Mouse (Mus musculus) T-helper 2 cell (primary cell): ENCODE data around the gene Rbm20.

Experiments
- in situ Hi-C: fragments of 300-600 bp; cut with MboI, MseI; formaldehyde crosslinking; loops from one replicate; pipeline ENCODE4 v1.15.1; 2025; ENCODE audit warnings: high pct_unique_total_duplicates

Gene Rbm20

GRCm38 (mm10) chr19:53754421-53754830, 77.3 kb downstream of the Rbm20 start:
- in situ Hi-C loops, result loop anchor here (25.0 kb wide), 1 partner anchor 1283 kb away; no protein-coding TSS in a partner anchor

DNA sequence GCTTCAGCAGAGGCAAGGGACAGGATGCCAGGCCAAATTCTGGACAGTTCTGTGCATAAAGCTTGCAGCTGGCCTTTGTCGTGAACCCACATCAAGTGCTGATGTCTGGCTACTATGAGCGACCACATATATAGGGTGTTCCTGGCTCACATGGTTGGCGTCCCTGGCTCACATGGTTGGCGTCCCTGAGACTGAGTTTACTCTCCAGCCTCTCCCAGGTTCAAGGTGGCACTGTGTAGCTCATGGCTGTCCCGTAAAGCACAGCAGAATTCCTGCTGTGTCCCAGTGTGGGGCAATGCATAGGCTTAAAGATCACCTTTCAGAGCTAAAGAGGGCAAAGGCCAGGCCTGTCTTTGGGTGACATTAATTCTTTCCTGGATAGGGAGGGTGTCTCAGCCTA, 78.2 kb downstream of the Rbm20 start:
- in situ Hi-C loops, result loop anchor here (25.0 kb wide), 1 partner anchor 1282 kb away; no protein-coding TSS in a partner anchor

GRCm38 (mm10) chr19:53757432-53758109, 80.5 kb downstream of the Rbm20 start:
- in situ Hi-C loops, result loop anchor here (25.0 kb wide), 1 partner anchor 1280 kb away; no protein-coding TSS in a partner anchor

DNA sequence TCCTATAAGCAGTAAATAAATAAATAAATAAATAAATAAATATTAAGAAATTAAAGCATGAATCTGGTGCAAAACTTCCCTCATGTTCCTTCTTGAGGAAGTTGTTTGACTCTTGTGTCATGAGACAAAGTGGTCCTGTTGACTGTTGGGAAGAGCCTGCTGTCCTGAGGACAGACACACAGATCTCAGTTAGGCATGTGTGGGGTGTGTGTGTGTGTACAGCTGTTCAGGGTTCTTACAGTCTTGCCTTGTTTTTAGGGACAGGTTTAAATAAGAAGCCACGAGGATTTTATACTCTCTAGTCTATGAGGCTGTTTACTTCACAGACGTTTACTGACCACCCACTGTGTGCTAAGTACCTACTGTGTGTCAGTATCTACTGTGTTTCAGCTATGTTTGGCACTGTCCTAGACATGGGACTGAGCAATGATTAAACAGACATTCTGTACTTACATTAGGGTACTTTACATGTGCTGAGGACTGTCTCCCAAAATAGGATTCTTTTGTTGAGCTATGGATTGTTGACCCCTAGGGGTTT, 81.8 kb downstream of the Rbm20 start:
- in situ Hi-C loops, result loop anchor here (25.0 kb wide), 1 partner anchor 1278 kb away; no protein-coding TSS in a partner anchor

- in situ Hi-C loops, result loop anchor here (5.0 to 25.0 kb wide), 2 partner anchors 167 to 1277 kb away; no protein-coding TSS in a partner anchor
Observed at GRCm38 (mm10) chr19:53760125-53761101, 83.3 kb downstream of the Rbm20 start.

GRCm38 (mm10) chr19:53762749-53763438, 85.8 kb downstream of the Rbm20 start:
- in situ Hi-C loops, result loop anchor here (5.0 to 25.0 kb wide), 2 partner anchors 164 to 1274 kb away; no protein-coding TSS in a partner anchor

GRCm38 (mm10) chr19:53764688-53765478, 87.8 kb downstream of the Rbm20 start:
- in situ Hi-C loops, result loop anchor here (5.0 to 25.0 kb wide), 2 partner anchors 162 to 1272 kb away; no protein-coding TSS in a partner anchor

DNA sequence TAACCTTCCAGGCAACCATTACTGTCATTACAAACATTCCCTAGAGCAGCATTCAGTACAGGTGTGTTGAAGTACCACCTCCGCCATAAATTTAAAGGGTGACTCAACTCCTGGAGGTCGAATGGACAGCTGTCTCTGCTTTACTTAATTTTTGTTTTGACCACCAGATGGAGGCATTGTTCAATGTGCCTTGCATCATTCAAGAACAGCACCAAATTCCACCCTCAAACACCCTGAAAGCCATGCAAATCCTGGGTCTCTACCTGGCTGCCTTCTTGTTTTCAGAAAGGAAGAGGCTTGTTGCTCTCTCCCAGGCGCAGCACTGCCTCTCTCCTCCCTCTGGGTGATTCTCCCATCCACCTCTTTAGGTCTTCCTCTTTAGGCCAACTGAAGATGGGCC, 91.4 kb downstream of the Rbm20 start:
- in situ Hi-C loops, result loop anchor here (25.0 kb wide), 1 partner anchor 1269 kb away; no protein-coding TSS in a partner anchor

- in situ Hi-C loops, result loop anchor here (25.0 kb wide), 1 partner anchor 1263 kb away; no protein-coding TSS in a partner anchor
Observed at GRCm38 (mm10) chr19:53773937-53774640, 97.0 kb downstream of the Rbm20 start.

DNA sequence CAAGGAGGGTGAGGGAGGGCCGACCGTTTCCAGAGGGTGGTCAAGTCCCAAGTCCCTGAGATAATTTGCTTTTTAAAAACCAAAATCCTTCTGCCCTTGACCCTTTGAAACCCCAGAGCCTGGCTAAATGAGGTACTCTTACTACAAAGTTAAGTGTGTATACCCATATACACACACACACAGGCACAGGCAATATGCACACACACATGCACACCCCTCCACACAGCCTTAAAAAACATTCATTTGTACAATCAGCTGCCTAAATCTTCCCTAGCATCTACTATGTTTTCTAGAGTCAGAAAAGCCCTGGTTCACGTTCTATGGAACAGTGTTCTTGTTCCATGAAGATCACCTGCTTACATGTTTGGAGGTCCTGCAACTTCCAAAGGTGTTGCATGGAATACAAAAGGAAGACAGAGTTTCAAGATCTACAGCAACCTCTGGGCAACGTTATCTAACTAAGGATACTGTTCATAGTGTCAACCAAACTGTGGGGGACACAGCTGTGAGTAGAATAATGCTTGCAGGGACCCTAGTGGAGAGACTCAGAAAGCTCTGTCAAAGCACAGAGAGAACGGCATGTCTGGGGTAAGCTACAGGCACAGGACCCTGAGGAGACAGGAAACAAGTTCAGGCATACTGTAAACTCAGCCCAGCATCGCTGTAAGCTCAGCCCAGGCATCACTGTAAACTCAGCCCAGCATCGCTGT, 97.7 kb downstream of the Rbm20 start:
- in situ Hi-C loops, result loop anchor here (25.0 kb wide), 1 partner anchor 1263 kb away; no protein-coding TSS in a partner anchor

DNA sequence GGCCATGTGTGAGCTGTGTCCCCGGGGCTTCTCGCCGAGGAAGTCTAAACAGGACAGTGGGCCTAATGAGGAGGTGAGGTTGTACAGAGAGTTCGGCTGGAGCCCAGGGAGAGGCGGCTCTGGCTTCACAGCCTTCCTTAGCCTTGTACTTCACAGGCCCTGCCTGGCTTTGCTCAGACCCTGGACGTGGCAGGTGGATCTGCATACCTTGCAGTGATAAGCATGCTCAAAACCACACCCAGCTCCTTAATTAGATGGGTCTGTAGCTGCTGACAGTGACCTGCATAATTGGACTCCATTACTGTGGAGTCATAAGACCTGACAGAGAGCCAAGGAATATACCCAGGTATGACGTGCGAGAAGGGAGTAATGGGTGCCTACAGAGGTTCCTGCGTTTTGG, 102.3 kb downstream of the Rbm20 start:
- in situ Hi-C loops, result no loop called here

DNA sequence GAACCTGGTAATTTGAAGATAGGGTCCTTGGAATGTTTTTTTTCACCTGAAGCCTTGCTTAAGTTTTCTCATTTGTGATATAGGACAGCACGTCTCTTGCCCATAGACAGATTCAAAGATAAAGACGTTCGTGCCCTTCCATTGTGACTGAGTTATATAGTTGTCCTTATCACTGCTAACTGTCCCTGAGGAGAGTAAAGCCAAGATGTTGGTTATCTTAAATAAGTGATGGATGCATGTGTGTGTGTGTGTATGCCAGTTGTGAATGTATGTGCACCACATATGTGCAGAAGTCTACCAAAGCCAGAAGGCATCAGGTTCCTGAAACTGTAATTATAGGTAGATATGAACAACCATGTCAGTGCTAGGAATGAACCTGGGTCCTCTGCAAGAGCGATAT, 102.7 kb downstream of the Rbm20 start:
- in situ Hi-C loops, result no loop called here

GRCm38 (mm10) chr19:53780752-53781602, 103.9 kb downstream of the Rbm20 start:
- in situ Hi-C loops, result no loop called here

DNA sequence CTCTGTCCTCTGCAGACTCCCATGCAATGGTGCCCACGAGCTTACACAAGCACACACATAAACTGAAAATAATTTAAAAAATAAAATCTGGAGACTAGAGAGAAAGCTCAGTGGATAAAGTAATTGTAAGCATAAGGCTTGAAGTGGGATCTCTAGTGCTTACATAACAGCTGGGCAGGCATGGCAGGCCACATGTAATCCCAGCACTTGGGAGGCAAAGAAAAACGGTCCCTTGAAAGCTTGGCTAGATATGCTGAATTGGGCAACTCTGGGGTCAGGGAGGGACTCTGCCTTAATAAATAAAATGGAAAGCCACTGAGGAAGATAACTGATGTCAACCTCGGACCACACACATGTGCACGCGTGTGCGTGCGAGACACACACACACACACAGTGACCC, 104.7 kb downstream of the Rbm20 start:
- in situ Hi-C loops, result no loop called here

DNA sequence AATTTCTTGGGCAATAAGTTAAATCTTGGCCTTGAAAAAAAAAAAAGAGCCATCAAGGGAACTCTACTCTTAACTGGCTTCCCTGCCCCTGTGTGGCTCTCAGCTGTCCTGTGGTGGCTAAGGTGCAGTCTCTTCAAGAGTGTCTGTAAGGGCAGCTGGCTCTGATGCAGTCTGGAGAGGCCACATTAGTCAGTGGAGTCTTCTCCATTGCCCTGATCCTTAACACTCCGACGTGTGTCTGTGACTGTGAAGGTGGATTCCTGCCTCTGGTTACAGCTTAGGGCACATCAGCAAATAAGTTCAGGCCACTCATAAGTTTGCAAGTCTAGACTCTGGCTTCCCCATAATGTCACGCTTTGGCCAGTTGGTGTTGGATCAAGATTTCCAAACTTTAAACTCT, 108.2 kb downstream of the Rbm20 start:
- in situ Hi-C loops, result no loop called here

GRCm38 (mm10) chr19:53786239-53786638, 109.1 kb downstream of the Rbm20 start:
- in situ Hi-C loops, result no loop called here

DNA sequence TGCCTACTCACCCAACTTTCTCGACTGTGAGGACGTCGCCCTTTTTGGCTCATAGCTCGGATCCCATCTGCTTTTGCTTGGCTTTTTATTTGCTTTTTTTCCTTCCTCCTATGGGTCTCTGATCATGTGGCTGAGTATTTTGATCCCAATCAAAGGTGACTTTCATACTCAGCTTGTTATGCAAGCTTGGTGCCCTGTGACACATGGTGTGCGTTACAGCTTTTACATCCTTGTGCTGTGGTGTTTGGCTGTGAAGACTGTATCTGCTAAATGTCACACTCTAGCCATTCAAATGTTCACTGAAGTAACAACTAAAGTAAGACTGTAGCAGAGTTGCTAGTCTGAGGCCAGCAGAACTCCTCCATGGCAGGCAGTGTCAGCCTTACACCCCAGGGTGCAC, 109.7 kb downstream of the Rbm20 start:
- in situ Hi-C loops, result no loop called here
